Mouse (Mus musculus): Measurements from ENCODE around the gene Anln.
"Not testable (repeated sequence)": the region's sequence is repeated elsewhere in the genome, so short reads cannot be mapped to it uniquely, and the experiment has no call there.

The Anln gene

GRCm38 (mm10) chr9:22389021-22389476 lies at the start of gene Anln:
TSS of gene Anln (minus strand) at chr9:22389188.
- peak; percentile 62 for DNase-seq (ENCODE audit: low spot score)

GRCm38 (mm10) chr9:22434101-22434500 lies 45.1 kb upstream of the Anln start:
- no peak for DNase-seq (ENCODE audit: low spot score)

GRCm38 (mm10) chr9:22433221-22433620 lies 44.2 kb upstream of the Anln start:
- DNase-seq (ENCODE audit: low spot score), result no peak

GRCm38 (mm10) chr9:22430315-22430840 lies 41.4 kb upstream of the Anln start:
- DNase-seq (ENCODE audit: low spot score), result no peak

GRCm38 (mm10) chr9:22429533-22430241 lies 40.7 kb upstream of the Anln start:
- no peak for DNase-seq (ENCODE audit: low spot score)

GRCm38 (mm10) chr9:22428666-22429410 lies 39.9 kb upstream of the Anln start:
- no peak for DNase-seq (ENCODE audit: low spot score)

- no peak for DNase-seq (ENCODE audit: low spot score)
Measured at GRCm38 (mm10) chr9:22428028-22428665, 39.2 kb upstream of the Anln start.

GRCm38 (mm10) chr9:22424719-22425118 lies 35.7 kb upstream of the Anln start:
- DNase-seq (ENCODE audit: low spot score), result no peak

- DNase-seq (ENCODE audit: low spot score), result no peak
Measured at GRCm38 (mm10) chr9:22424196-22424595, 35.2 kb upstream of the Anln start.

- no peak for DNase-seq (ENCODE audit: low spot score)
Measured at GRCm38 (mm10) chr9:22423507-22423906, 34.5 kb upstream of the Anln start.

- DNase-seq (ENCODE audit: low spot score), result no peak
Measured at GRCm38 (mm10) chr9:22422559-22422958, 33.6 kb upstream of the Anln start.

GRCm38 (mm10) chr9:22420491-22420890 lies 31.5 kb upstream of the Anln start:
- DNase-seq (ENCODE audit: low spot score), result no peak

- DNase-seq (ENCODE audit: low spot score), result no peak
Measured at GRCm38 (mm10) chr9:22419877-22420276, 30.9 kb upstream of the Anln start.

- no peak for DNase-seq (ENCODE audit: low spot score)
Measured at GRCm38 (mm10) chr9:22417547-22417946, 28.6 kb upstream of the Anln start.

GRCm38 (mm10) chr9:22416187-22416586 lies 27.2 kb upstream of the Anln start:
- DNase-seq (ENCODE audit: low spot score), result no peak

GRCm38 (mm10) chr9:22411002-22411857 lies 22.2 kb upstream of the Anln start, which contains the start of gene 9530077C05Rik:
TSS of gene 9530077C05Rik (plus strand) at chr9:22411513.
- peak; percentile 97 for DNase-seq (ENCODE audit: low spot score)

GRCm38 (mm10) chr9:22409501-22409900 lies 20.5 kb upstream of the Anln start:
- no peak for DNase-seq (ENCODE audit: low spot score)

- not testable (repeated sequence) for DNase-seq (ENCODE audit: low spot score)
Measured at GRCm38 (mm10) chr9:22408344-22408743, 19.4 kb upstream of the Anln start.

GRCm38 (mm10) chr9:22407633-22408032 lies 18.6 kb upstream of the Anln start:
- not testable (repeated sequence) for DNase-seq (ENCODE audit: low spot score)

- no peak for DNase-seq (ENCODE audit: low spot score)
Measured at GRCm38 (mm10) chr9:22405414-22405813, 16.4 kb upstream of the Anln start.

- DNase-seq (ENCODE audit: low spot score), result not testable (repeated sequence)
Measured at GRCm38 (mm10) chr9:22403501-22403900, 14.5 kb upstream of the Anln start.

- no peak for DNase-seq (ENCODE audit: low spot score)
Measured at GRCm38 (mm10) chr9:22402976-22403375, 14.0 kb upstream of the Anln start.
